In the genomic region with DNA sequence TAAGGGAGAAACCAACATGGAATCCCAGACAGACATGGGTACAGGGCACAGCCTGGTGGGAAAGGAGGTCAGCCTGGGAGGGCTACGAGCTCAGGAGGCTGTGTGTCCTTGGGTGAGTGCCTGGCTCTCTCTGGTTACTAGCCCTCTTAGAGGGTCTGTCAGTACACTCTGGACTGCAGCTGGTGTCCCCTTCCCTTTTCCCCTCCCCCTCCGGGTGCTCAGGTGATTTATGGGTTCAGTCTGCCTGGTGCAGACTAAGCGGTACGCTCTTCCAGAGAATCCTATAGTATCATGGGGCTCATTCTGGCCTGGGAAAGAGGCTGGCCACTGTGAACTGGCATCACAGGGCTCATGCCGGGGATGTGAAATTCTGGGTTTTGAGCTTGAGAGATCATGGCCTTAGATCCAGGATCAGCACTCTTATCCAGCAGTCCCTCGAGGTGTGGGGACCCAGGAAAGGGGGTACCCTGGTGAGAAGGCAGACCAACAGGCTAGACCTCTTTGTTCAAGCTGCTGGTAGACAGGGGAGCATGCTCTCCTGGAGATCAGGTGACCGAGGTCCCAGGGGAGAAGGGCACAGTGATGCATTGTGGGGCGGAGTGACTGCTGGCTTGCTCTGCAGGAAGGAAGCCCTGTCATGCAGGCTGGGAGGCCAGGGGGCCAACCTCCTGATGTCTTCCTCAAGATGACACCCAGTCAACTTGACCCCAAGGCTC, we compare ENCODE assay signal across 12 mouse cellular contexts. TPM values are rescaled to one million over a fixed set of nuclear protein-coding genes. Genes with fewer than 3 reads are reported as not detected.
A peak's percentile ranks its signal among the peaks of the same experiment; 100 is the strongest.
DNase-seq lines count a peak whose midpoint lies in the region; TF ChIP-seq lines count a peak whose summit lies in the region.
"Had no signal": no experiment of that assay in that cellular context is flagged by ENCODE, and none has a peak within 500 bp of the region (broad histone marks: within the 10 kb centered on the region; RNA-seq: fewer than 3 reads in every experiment).

No protein-coding gene starts in this region.

- no peak overlapping the region for H3K4me3 ChIP-seq in gastrocnemius, adult 2 months

- DNase-seq in adrenal gland, adult (ENCODE audit: inconsistent age in 2 of 2, low spot score in 1 of 2): peak; percentile 65 to 76
- no peak for DNase-seq in adrenal gland, postnatal 25 days
- DNase-seq in 416B (ENCODE audit: low read depth): peak; percentile 74
- peak; percentile 63 to 64 for DNase-seq in kidney, adult 8-10 months
- DNase-seq in mesoderm, embryonic 11.5 days (ENCODE audit: low read depth, low spot score): peak; percentile 73
- DNase-seq in gastrocnemius, adult 2 months: no peak
- DNase-seq in left cerebral cortex, adult 8-10 months (ENCODE audit: low spot score in 2 of 2): no peak
- no peak for DNase-seq in thymus, postnatal 0 days (ENCODE audit: low spot score)
- DNase-seq: right cerebral cortex, postnatal 4 days had no signal

- no peak overlapping the region; the same call in 1 of the 2 replicates for H3K27ac ChIP-seq in gastrocnemius, adult 2 months

- TF ChIP-seq CTCF in gastrocnemius, adult 2 months (IDR thresholded peaks at IDR 0.05): no peak

- intact Hi-C loops in gastrocnemius, adult 2 months (cut with DNase I): no loop called here

RNA-seq across cellular contexts. Expression of gene Pias4, which starts 6.0 kb away (rescaled TPM):
- total RNA-seq in adrenal gland, postnatal 25 days (2021): 33.1 and 36.9 TPM in 2 replicates
- total RNA-seq in gastrocnemius, adult 2 months (2021): 10 to 100 TPM; 15.7 to 16.2 TPM
- 10 to 100 TPM; 22.0 to 30.4 (median 27.9) TPM for total RNA-seq in left cerebral cortex, adult 8-10 months (2022)
- polyA plus RNA-seq in thymus, postnatal 0 days (2015; fragmentation: Nextera tagmentation; extraction: Ambion mirVana): 37.3 and 39.0 TPM in 2 replicates

RNA-seq across cellular contexts. Expression of gene Eef2, which starts 14.7 kb away (rescaled TPM):
- total RNA-seq in adrenal gland, postnatal 25 days (2021): 1,495 and 1,572 TPM in 2 replicates
- total RNA-seq in gastrocnemius, adult 2 months (2021): 1,000 to 10,000 TPM; 1,128 to 1,335 TPM
- 100 to 1,000 TPM; 928 to 998 (median 954) TPM for total RNA-seq in left cerebral cortex, adult 8-10 months (2022)
- 612 and 638 TPM in 2 replicates for polyA plus RNA-seq in thymus, postnatal 0 days (2015; fragmentation: Nextera tagmentation; extraction: Ambion mirVana)

RNA-seq across cellular contexts. Expression of gene Dapk3, which starts 21.0 kb away (rescaled TPM):
- total RNA-seq in adrenal gland, postnatal 25 days (2021): 70.8 and 76.5 TPM in 2 replicates
- total RNA-seq in gastrocnemius, adult 2 months (2021): 10 to 100 TPM; 22.1 to 24.9 TPM
- total RNA-seq in left cerebral cortex, adult 8-10 months (2022): 10 to 100 TPM; 65.1 to 70.9 (median 68.9) TPM
- polyA plus RNA-seq in thymus, postnatal 0 days (2015; fragmentation: Nextera tagmentation; extraction: Ambion mirVana): 47.8 and 54.1 TPM in 2 replicates

RNA-seq across cellular contexts. Expression of gene 4930442H23Rik, which starts 21.9 kb away (rescaled TPM):
- not detected in 2 replicates for total RNA-seq in adrenal gland, postnatal 25 days (2021)
- total RNA-seq in gastrocnemius, adult 2 months (2021): not detected
- total RNA-seq in left cerebral cortex, adult 8-10 months (2022): not detected
- not detected in 2 replicates for polyA plus RNA-seq in thymus, postnatal 0 days (2015; fragmentation: Nextera tagmentation; extraction: Ambion mirVana)
- polyA plus RNA-seq: cortical plate, adult 2 months; limb, embryonic 14.5 days; urinary bladder, adult 2 months had no signal

RNA-seq across cellular contexts. Expression of gene Zbtb7a, which starts 26.7 kb away (rescaled TPM):
- 72.8 and 96.8 TPM in 2 replicates for total RNA-seq in adrenal gland, postnatal 25 days (2021)
- 10 to 100 TPM; 23.3 to 25.9 TPM for total RNA-seq in gastrocnemius, adult 2 months (2021)
- 100 to 1,000 TPM; 106 to 115 (median 112) TPM for total RNA-seq in left cerebral cortex, adult 8-10 months (2022)
- polyA plus RNA-seq in thymus, postnatal 0 days (2015; fragmentation: Nextera tagmentation; extraction: Ambion mirVana): 34.5 and 44.9 TPM in 2 replicates

Comparison
In these comparisons a context has a peak if more than half of its experiments do, and no peak if none do; other contexts are left out.
1. DNase-seq: peak in adrenal gland, adult (2 of 2), 416B (single experiment), kidney, adult 8-10 months (2 of 2) and mesoderm, embryonic 11.5 days (single experiment); none in adrenal gland, postnatal 25 days (single experiment), gastrocnemius, adult 2 months (single experiment), left cerebral cortex, adult 8-10 months (0 of 2) and thymus, postnatal 0 days (single experiment).